Mouse (Mus musculus) kidney, adult 2 months (tissue): ENCODE data around the gene Pabpc1l. TPM values are rescaled to one million over a fixed set of nuclear protein-coding genes. Genes with fewer than 3 reads are reported as not detected.

Experiments used
- DNase-seq: peaks from one replicate; pipeline ENCODE4 v3.0.0; 2021
- H3K27ac ChIP-seq: fragments of 200-500 bp; 2 replicates; pipeline ENCODE4 v1.5.1; 2012; ENCODE audit warnings: low read depth, low read length, control low read depth, inconsistent platforms; ENCODE audit not compliant: insufficient read depth
- H3K27me3 ChIP-seq: fragments of 200-500 bp; replicated peaks from 2 replicates; pipeline ENCODE4 v1.6.1; 2012; ENCODE audit warnings: mild to moderate bottlenecking, moderate library complexity, low read length, inconsistent platforms; ENCODE audit not compliant: control insufficient read depth, insufficient read depth
- H3K36me3 ChIP-seq: fragments of 200-500 bp; 2 replicates; pipeline ENCODE4 v1.6.1; 2012; ENCODE audit warnings: mild to moderate bottlenecking, moderate library complexity, low read length, inconsistent platforms; ENCODE audit not compliant: control insufficient read depth, insufficient read depth
- H3K4me1 ChIP-seq: fragments of 200-500 bp; 2 replicates; pipeline ENCODE4 v1.6.1; 2011; ENCODE audit warnings: low read length; ENCODE audit not compliant: control insufficient read depth, insufficient read depth
- H3K4me3 ChIP-seq: fragments of 200-500 bp; 2 replicates; pipeline ENCODE4 v1.5.1; 2011; ENCODE audit warnings: mild to moderate bottlenecking, low read depth, low read length, control low read depth; ENCODE audit not compliant: insufficient read depth
- CTCF ChIP-seq: fragments of 200-500 bp; conservative IDR thresholded peaks from 2 replicates; pipeline ENCODE4 v1.5.1; 2011; ENCODE audit warnings: low read depth, mild to moderate bottlenecking, control low read depth, low read length, moderate library complexity, mixed read lengths; ENCODE audit not compliant: insufficient read depth, insufficient read length
- POLR2A ChIP-seq: fragments of 200-500 bp; IDR thresholded peaks from one replicate; pipeline ENCODE4 v1.6.1; 2011; ENCODE audit warnings: low read depth, low read length, control low read depth
- WGBS: fragments of 180-500 bp; shearing (Covaris S2); methylation state at CpG from one replicate; pipeline ENCODE4 v1.1.7; 2018; 5-methylcytosine and 5-hydroxymethylcytosine counted together
- polyA plus RNA-seq: library from polyadenylated mRNA; depleted of rRNA; stranded (reverse); fragments of >200 nt; gene quantifications from 2 replicates; pipeline ENCODE4 v1.2.3, GENCODE M21; 2012; rRNA removed

Gene Pabpc1l
- polyA plus RNA-seq, 1 experiment = 3.7 TPM

DNA sequence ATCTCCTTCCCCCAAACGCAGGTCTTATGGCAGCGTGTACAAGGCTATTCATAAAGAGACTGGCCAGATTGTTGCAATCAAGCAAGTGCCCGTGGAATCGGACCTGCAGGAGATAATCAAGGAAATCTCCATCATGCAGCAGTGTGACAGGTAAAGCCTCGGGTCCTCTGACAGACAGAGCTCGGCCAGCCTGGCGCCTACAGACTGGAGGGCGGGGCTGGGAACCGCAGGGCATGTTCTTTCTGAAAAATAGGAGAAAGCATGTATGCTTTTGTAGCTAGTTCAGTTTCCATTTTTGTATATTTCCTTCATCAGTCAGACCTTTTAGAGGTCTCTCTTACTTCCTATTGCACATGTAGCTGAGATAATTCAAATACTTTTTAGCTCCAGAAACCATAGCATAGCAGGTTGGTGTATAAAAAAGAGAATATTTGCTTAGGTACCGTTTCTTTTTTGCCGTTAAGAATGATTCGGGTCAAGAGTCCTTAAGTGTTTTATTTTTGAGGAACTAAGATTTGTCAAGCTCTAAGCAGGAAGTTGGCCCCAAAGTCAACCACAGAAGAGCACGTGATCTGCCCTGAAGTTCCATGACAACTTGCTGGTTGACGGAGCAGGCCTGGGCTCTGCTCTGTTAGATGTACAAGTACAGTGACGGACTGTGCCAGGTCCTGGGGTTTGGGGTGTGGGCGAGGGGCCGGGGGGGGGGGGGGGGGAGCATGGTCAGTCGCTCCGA, 58.5 kb downstream of the Pabpc1l start:
- H3K4me1 ChIP-seq = no peaks in the 10 kb centered on the region

DNA sequence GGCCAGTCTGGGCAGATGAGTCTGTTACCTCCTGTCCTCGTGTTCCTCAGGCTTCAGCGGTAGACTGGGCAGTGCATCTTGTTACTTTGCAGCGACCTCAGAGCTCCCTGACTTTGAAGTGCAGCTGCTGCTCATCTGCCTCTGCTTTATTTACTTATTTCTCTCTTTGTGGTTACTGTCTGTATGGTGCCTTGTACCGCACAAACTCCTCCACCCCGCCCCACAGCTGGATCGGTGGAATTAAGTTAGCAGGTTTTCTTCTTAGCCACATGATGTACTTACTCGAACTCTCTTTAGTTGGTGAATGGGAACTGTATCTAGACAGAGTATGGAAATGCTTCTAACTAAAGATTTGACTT, 59.1 kb downstream of the Pabpc1l start:
- no peaks in the 10 kb centered on the region for H3K27me3 ChIP-seq
- no peak overlapping the region for H3K4me3 ChIP-seq
- no peak for TF ChIP-seq CTCF
- TF ChIP-seq POLR2A = no peak
- no peak for DNase-seq
- 80% methylated on average over 7 of the region's 7 CpGs for WGBS
- no peaks in the 10 kb centered on the region for H3K36me3 ChIP-seq
- no peak overlapping the region for H3K27ac ChIP-seq
- no peaks in the 10 kb centered on the region for H3K4me1 ChIP-seq

More for the DNA sequence above, 58.5 kb downstream of the Pabpc1l start:
- H3K36me3 ChIP-seq = no peaks in the 10 kb centered on the region
- H3K27ac ChIP-seq = no peak overlapping the region
- no peaks in the 10 kb centered on the region for H3K27me3 ChIP-seq
- WGBS = 81% methylated on average over 19 of the region's 19 CpGs
- no peak overlapping the region for H3K4me3 ChIP-seq
- TF ChIP-seq POLR2A (no peak), CTCF (no peak)
- no peak for DNase-seq

DNA sequence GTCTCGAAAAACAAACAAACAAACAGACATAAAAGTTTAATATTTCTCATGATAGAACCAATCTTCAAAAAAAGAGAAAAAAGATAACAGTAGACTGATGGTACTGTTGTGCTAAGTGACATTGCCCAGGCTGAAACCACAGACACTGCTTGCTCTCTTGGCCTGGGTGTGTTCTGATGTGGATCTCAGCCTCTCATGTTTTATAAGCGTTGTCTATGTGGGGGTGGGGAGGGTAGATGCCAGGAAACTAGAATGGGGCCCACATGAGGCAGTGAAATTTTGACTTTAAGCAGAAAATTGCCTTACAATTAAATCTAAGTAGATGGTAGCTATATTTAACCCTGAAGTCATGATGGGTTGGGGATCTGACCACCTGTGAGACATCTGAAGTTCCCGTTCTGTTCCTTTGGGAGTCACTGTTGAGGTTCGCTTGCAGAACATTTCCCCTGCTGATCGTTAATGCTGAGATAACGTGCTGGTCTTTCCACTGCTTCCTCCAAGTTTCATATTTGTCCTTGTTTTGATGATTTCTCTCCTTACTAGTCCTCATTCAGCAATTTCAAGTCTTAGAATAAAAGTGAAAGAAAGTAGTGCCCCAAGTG, 62.3 kb downstream of the Pabpc1l start:
- no peak for DNase-seq
- no peaks in the 10 kb centered on the region for H3K4me1 ChIP-seq
- no peaks in the 10 kb centered on the region for H3K27me3 ChIP-seq
- H3K36me3 ChIP-seq = no peaks in the 10 kb centered on the region
- no peak overlapping the region for H3K4me3 ChIP-seq
- TF ChIP-seq CTCF (no peak), POLR2A (no peak)
- H3K27ac ChIP-seq = no peak overlapping the region
- 85% methylated on average over 6 of the region's 6 CpGs for WGBS

DNA sequence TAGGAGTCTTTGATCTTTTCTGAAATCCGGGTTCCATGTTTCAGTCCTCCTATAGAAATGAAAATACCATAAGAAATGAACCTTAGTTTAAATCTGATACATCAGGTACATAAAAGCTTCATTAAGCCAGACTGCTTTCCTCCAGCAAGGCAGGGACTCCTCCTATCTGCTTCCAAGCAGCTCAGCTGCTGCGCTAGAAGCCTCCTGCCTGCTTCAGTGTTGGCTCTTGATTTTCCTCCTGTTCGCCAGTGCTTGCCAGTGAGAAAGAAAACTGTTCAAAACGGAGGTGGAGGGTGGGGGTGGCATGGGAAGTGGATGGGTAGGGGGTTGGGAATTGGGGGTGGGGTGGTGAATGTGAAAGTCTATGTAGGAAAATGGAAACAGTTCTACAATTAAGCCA, 64.3 kb downstream of the Pabpc1l start:
- no peak for DNase-seq
- TF ChIP-seq POLR2A (no peak), CTCF (no peak)
- no peaks in the 10 kb centered on the region for H3K27me3 ChIP-seq
- H3K4me1 ChIP-seq = no peaks in the 10 kb centered on the region
- 86% methylated on average over 4 of the region's 4 CpGs for WGBS
- no peak overlapping the region for H3K27ac ChIP-seq
- H3K36me3 ChIP-seq = no peaks in the 10 kb centered on the region
- no peak overlapping the region for H3K4me3 ChIP-seq

DNA sequence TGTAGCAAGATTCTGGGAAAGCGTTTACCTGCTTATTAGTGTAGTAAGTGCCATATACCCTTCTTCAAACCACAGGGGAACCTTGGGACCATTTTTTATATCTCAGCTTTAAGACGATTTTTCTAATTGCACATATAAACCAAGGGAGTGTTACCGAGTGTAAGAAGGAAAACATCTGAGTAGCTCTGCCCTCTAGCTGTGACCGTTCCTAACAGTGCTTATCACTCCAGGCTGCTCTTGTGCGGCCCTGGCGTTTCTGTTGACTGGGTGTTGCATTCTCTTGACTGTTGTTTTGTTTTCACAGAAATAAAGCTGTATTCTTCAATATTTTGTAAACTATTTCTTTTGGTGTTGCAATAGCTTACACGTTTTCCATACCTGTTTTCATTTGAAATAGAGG, 68.9 kb downstream of the Pabpc1l start:
- no peak for TF ChIP-seq POLR2A
- no peak for TF ChIP-seq CTCF
- H3K4me1 ChIP-seq = no peaks in the 10 kb centered on the region
- no peaks in the 10 kb centered on the region for H3K27me3 ChIP-seq
- H3K36me3 ChIP-seq = peaks cover 3% of the 10 kb centered on the region
- H3K27ac ChIP-seq = no peak overlapping the region
- WGBS = 65% methylated on average over 7 of the region's 7 CpGs
- no peak for DNase-seq
- H3K4me3 ChIP-seq = no peak overlapping the region

DNA sequence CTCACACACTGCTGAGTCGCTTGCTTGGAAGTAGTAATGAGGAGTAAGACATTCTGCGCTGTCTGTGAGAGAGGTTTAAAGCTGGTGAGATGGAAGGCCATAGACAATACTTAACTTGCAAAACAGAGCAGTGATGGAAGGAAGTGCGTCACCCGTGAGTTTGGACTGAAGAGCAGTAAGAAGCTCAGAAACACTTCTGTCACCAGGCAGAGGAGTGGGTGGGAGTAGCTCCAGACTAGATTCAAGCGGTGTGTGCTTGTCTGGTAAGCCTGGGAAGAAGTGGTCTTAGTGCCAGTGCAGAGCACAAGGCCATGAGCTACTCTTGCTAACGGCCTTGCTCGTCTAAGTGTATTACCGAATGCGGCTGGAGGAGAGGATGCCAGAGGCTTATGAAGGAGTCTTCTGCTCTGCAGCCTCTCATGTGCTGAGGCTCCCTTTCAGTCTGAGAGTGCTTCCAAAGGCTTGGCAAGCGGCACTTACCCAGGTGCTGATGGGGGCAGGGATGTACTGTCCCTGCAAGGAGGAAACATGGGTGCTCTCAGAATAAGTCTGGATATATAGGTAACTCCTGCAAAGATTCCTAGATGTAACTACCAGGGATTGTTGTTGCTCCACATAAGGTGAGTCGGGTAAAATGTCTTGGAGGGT, 73.5 kb downstream of the Pabpc1l start:
- H3K4me3 ChIP-seq = no peak overlapping the region
- no peaks in the 10 kb centered on the region for H3K4me1 ChIP-seq
- H3K36me3 ChIP-seq = peaks cover 3% of the 10 kb centered on the region
- no peak overlapping the region for H3K27ac ChIP-seq
- 93% methylated on average over 11 of the region's 11 CpGs for WGBS
- no peaks in the 10 kb centered on the region for H3K27me3 ChIP-seq
- TF ChIP-seq POLR2A (no peak), CTCF (no peak)
- no peak for DNase-seq

Other genes with a start within 250 kb of the Pabpc1l start
- gene Ccn5, start 204.6 kb upstream of the Pabpc1l start, polyA plus RNA-seq = 0.41 and 1.3 TPM in 2 replicates
- gene Kcnk15, start 171.8 kb upstream of the Pabpc1l start, polyA plus RNA-seq = not detected in 2 replicates
- gene Rims4, start 106.8 kb upstream of the Pabpc1l start, polyA plus RNA-seq = 0.08 and 0.22 TPM in 2 replicates
- gene Ywhab, start 30.5 kb upstream of the Pabpc1l start, polyA plus RNA-seq = 46.7 and 63.9 TPM in 2 replicates
- 10.4 and 13.0 TPM in 2 replicates for gene Stk4, start 44.9 kb downstream of the Pabpc1l start, polyA plus RNA-seq
- gene Tomm34, start 45.7 kb downstream of the Pabpc1l start, polyA plus RNA-seq = 31.0 and 34.1 TPM in 2 replicates
- gene Kcns1, start 145.7 kb downstream of the Pabpc1l start, polyA plus RNA-seq = 0.36 and 0.48 TPM in 2 replicates
- gene Wfdc5, start 157.3 kb downstream of the Pabpc1l start, polyA plus RNA-seq = not detected in 2 replicates
- not detected in 2 replicates for gene Wfdc12, start 165.2 kb downstream of the Pabpc1l start, polyA plus RNA-seq
- gene Wfdc15a, start 174.7 kb downstream of the Pabpc1l start, polyA plus RNA-seq = 0.20 TPM in 1 of 2 replicates, not detected in the other
- 492 and 557 TPM in 2 replicates for gene Wfdc15b, start 196.2 kb downstream of the Pabpc1l start, polyA plus RNA-seq
- gene Svs2, start 213.0 kb downstream of the Pabpc1l start, polyA plus RNA-seq = not detected in 2 replicates
- gene Svs3b, start 231.2 kb downstream of the Pabpc1l start, polyA plus RNA-seq = not detected in 2 replicates